Mouse (Mus musculus): ENCODE results near the gene Nfe2l1.
"Not testable (repeated sequence)": the region's sequence is repeated elsewhere in the genome, so short reads cannot be mapped to it uniquely, and the experiment has no call there.

Gene Nfe2l1

DNA sequence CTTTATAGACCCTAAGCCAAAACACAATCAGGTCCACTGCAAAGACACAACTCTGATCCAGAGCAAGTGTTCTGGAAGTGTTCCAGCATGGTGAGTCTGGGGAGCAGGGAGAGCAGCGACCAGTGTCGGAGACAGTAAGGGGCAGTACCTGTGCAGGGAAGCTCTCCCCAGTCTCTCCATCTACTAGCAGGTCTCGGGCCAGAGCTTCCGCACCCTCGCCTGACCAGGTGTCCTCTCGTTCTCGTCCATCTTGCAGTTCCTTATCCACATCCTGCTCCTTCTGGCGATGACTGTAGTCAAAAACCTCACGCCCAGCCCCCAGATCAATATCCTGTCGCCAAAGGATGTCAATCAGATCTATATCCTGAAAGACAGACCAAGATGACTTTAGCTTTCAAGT is 7.8 kb downstream of the Nfe2l1 start:
- no peak for DNase-seq (ENCODE audit: low spot score in 2 of 2)

DNA sequence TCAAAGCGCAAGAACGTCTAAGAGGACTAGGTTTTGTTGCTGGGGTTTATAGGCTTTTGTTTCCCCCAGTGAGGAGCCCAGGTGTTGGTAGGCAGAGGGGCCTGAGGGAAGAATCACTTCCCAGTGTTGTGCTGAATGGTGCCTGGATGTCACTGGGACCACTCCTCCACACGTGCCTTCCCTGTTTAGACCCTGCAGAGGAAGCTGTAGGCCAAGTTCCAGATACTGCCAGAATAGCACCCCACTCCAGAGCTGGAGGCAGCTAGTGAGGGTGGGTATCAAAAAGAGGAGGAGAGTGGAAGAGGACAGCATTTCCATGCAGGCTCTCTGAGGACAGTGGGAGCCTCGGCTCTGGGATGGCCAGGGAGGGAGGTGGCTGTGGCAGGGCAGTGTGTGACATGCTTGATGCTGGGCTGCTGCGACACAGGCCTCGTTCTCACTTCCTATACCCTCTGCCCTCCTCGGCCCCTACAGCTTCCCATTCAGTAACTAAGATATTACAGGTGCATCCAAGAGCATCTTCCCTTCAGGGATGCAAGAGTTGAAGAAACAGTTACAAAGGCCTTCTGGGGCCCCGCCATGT is 11.5 kb downstream of the Nfe2l1 start:
- DNase-seq (ENCODE audit: low spot score in 2 of 2): no peak

DNA sequence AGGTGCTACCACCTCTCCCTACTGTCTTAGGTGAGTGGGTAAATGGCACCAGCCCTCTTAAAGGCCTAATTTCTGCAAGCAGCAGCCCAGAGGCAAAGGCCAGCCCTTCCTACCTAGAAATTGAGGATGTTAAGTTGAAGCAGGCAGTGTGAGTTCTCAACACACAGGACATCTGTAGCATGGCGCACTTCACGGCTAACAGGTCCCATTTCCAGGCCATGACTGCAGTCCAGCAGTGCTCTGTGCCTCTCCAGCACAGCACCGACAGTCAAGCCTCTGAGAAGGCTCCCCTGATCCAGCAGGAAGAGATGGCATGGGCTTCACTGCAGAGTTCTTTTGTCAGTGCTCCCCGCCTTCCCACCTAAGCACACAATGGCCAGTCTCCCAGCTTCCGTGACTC is 12.8 kb downstream of the Nfe2l1 start:
- DNase-seq (ENCODE audit: low spot score in 2 of 2): no peak

DNA sequence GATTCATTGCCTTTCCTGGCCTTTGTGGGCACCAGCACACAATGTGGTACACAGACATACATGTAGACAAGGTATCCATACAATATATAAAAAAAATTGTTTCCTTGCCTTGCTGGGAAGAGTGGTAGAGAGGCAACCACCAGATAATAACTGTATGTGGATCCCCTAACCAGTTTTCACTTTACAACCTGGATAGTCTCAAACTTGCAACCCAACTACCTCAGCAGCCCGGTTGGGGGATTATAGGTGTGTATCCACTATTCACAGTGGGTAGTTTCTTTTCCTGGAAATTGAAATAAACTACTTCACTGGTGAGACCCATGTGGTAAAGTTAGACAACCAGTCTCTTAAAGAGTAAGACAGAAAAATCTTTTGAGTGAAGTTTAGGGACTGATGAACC is 13.3 kb downstream of the Nfe2l1 start:
- no peak for DNase-seq (ENCODE audit: low spot score in 2 of 2)

DNA sequence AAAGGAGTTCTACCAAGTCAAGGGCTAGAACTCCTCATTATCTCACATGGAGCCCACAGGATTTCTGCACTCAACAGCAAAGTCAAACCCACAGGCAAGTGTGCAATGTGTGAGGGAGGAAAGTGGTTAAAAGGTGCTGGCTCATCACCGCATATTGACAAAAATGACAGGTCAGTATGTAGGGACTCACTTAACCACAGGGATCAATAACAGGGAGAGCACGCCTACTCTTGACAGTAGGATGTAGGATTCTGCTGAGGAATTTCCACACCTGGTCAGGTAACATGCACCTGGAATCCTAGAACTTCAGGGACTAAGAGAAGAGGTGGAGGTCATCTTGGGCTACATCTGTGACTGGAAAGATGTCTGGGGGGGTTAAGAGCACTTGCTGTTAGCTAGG is 13.9 kb downstream of the Nfe2l1 start:
- DNase-seq (ENCODE audit: low spot score in 2 of 2): no peak

DNA sequence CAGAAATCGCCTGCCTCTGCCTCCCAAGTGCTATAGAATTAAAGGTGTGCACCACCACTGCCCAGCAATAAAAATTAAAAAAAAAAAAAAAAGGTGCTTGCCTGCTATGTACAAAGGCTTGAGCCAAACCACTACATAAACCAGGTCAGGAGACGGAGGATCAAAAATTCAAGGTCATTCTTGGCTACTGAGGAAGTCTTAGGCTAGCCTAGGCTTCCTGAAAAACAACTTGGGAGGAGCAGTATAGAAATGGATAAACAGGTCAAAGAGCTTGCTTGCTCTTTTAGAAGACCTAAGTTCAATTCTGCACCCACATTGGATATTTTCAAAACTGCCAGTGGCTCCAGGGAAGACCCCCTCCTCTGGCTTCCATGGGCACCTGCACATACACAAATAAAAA is 15.3 kb downstream of the Nfe2l1 start:
- no peak for DNase-seq (ENCODE audit: low spot score in 2 of 2)

DNA sequence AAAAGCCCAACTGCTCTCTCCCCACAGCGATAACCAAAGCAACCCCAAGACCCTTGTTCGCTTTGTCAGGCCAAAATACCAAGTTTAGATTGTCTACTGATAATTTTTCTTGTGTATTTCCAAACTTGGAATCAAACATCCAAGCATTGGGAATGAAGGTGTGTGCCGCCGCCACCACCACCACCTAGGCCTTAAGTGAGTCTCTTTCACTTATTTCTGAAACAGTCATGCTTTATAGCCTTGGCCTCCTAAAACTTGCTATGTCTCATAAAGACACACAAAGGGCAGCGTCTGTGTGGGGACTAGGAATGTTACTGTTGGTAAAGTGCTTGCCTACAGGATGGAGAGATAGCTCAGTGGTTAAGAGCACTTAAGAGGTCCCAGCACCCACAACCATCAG is 15.8 kb downstream of the Nfe2l1 start:
- no peak for DNase-seq (ENCODE audit: low spot score in 2 of 2)

DNA sequence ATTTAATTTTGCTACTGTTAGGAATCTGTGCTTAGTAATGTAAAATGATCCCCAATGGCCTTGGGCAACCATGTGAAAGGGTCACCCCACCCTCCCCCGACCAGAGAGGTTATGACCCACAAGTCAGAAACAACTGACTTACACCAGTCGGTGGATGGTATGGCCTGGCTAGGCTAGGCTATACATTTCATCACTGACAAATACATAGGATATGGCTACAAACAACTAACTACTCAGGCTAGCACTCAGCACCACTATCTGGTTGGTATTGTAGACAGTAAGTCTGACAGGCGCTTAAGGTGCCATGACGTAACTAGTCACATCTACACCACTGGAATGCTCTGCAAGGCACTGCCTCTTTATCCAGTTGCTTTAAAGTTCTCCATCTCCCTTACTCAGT is 16.3 kb downstream of the Nfe2l1 start:
- DNase-seq (ENCODE audit: low spot score in 2 of 2): no peak

DNA sequence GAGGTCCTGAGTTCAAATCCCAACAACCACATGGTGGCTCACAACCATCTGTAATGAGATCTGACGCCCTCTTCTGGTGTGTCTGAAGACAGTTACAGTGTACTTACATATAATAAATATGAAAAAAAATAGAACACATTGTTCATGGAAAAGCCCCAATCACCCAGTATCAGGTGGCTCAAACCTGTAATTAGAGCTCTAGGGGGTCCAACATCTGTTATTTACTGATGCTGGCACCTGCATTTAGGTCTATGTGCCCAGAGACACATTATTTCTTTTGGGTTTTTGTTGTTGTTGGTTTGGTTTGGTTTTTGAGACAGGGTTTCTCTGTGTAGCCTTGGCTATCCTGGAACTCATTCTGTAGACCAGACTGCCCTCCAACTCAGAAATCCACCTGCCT is 18.6 kb downstream of the Nfe2l1 start:
- DNase-seq (ENCODE audit: low spot score in 2 of 2): not testable (repeated sequence)

DNA sequence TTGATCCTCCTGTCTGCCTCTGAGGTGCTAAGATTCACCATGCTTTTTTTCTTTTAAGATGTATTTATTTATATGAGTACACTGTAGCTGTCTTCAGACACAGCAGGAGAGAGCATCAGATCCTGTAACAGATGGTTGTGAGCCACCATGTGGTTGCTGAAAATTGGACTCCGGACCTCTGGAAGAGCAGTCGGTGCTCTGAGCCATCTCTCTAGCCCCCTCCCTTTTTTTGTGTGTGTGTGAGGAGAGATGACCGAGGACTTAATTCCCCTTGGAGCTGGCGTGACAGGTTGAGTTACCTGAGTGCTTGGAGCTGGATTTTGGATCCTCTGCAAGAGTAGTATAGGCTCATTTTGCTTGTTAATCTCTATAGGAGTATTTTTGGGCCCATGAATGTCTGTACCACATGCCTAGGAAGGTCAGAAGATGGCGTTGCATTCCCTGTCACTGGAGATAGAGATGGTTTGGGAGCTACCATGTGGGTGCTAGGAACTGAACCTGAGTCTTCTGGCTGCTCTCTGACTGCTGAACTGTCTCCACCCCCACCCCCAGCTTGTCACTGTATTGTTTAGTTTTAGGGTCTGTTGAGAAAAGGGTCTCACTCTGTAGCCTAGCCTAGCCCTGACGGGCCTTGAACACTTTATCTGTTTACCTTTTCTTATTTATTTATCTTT is 20.1 kb downstream of the Nfe2l1 start:
- DNase-seq (ENCODE audit: low spot score in 2 of 2): no peak

DNA sequence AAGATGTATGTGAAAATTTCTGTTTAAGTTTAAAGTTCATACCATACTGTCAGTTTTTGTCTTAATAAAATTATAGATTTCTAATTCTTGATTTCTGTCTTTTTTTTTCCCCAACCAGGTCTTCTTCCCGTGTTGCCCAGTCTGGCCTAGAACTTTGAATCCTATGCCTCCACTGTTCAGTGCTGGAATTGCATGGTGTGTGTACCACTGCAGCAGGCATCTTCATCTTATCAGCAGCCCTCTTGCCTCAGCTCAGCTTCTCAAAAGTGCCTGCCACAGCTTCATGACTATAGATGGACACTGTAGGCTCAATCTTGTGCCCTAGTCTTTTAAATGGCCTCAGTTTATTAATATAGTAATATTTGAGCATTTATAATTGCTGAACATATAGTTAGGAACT is 21.7 kb downstream of the Nfe2l1 start:
- no peak for DNase-seq (ENCODE audit: low spot score in 2 of 2)

DNA sequence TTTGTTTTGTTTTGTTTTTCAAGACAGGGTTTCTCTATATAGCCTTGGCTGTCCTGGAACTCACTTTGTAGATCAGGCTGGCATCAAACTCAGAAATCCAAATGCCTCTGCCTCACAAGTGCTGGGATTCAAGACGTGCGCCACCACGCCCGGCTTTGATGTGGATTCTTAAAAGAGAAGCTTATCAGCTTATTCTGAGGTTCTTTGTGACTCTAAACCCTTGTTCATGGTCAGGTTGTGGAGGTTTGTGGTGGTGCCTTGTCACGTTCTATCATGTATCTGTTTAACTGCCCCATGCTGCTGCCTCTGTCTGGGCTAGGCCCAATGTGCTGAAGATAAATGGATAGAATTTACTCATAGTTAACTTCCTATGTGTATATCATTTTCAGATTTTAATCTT is 24.2 kb downstream of the Nfe2l1 start:
- no peak for DNase-seq (ENCODE audit: low spot score in 2 of 2)

DNA sequence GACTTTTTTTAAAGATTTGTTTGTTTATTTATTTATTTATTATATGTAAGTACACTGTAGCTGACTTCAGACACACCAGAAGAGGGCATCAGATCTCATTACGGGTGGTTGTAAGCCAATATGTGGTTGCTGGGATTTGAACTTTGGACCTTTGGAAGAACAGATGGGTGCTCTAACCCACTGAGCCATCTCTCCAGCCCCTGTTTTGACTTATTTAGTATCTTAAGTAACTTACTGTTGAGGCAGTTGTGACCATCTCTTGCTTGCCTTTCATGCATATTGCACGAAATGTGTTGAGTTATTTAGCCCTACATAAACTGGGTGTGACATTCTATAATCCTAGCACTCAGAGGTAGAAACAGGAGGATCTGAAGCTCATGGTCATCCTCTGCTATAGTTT is 30.3 kb downstream of the Nfe2l1 start:
- DNase-seq (ENCODE audit: low spot score in 2 of 2): no peak

DNA sequence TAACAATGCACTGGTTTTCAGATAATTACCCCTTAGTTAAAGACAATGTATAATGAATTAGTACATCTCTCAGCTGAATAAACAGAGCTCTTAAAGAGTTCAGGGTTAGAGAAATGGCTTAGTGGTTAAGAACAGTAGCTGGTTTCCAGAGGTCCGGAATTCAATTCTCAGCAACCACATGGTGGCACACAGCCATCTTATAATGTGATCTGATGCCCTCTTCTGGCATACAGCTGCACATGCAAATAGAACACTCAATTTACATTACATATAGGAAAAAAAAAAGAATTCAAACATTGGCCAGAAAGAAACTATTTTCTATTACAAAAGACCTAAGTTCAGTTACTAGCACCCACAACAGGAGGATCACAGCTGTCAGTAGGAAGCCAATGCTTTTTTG is 33.2 kb downstream of the Nfe2l1 start:
- DNase-seq (ENCODE audit: low spot score in 2 of 2): no peak

DNA sequence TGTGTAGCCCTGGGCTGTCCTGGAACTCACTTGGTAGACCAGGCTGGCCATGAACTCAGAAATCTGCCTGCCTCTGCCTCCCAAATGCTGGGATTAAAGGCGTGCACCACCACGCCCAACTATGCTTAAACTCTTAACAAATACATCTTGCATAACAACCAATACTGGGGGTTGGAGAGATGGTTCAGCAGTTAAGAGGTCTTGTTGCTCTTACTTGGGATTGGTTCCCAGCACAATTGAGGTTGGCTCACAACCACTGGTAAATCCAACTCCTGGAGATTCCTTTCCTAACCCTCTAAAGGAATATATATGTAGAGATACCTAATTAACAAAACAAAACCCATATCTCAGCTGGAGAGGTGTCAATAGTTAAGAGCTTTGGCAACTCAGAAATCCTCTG is 33.7 kb downstream of the Nfe2l1 start:
- DNase-seq (ENCODE audit: low spot score in 2 of 2): no peak

DNA sequence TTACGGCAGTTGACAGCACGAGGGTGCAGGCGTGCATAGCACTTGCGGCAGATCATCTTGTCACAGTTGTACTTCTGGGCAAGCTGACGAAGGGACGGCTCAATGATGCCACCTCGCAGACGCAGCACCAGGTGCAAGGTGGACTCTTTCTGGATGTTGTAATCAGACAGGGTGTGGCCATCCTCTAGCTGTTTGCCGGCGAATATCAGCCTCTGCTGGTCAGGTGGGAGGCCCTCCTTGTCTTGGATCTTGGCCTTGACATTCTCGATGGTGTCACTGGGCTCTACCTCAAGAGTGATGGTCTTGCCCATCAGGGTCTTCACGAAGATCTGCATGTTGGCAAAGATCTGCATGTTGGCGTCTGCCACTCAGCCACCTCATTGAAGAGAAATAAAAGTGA is 34.3 kb downstream of the Nfe2l1 start:
- no peak for DNase-seq (ENCODE audit: low spot score in 2 of 2)

DNA sequence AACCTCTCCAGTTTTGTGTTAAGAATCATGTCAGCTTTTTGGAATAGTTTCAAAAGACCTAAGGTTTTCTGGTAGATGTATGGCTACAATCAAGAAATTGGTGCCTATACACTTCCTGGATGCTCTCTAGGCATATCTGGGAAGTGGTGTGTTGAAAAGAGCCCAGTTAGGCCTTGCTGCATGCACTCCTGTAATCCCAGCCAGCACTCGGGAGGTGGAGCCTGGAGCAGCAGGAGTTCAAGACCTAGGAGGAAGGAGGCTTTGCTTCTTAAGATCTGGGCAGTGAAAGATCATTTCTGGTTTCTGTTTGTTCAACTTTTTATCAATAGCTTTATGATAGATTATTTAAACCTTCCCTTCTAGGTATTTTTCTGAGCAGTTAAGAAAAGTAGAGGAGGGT is 39.1 kb downstream of the Nfe2l1 start:
- DNase-seq (ENCODE audit: low spot score in 2 of 2): no peak

DNA sequence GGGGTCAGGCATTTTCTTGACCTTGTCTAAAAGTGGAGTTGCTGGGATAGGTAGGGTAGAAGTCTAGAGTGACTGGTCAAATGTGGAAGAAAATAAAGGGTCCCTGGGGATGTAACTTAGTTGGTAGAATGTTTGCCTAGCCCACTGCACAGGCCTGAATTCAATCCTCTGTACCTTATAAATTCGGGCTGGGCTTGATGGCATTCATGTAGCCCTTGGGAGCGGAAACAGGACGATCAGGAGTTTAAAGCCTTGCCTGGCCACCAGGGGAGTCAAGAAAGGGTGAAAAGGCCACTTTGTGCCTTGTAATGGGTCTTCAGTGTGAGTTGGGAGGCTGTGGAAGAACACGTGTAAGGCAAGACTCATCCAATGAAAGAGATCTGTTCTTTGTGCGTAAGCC is 39.8 kb downstream of the Nfe2l1 start:
- no peak for DNase-seq (ENCODE audit: low spot score in 2 of 2)

DNA sequence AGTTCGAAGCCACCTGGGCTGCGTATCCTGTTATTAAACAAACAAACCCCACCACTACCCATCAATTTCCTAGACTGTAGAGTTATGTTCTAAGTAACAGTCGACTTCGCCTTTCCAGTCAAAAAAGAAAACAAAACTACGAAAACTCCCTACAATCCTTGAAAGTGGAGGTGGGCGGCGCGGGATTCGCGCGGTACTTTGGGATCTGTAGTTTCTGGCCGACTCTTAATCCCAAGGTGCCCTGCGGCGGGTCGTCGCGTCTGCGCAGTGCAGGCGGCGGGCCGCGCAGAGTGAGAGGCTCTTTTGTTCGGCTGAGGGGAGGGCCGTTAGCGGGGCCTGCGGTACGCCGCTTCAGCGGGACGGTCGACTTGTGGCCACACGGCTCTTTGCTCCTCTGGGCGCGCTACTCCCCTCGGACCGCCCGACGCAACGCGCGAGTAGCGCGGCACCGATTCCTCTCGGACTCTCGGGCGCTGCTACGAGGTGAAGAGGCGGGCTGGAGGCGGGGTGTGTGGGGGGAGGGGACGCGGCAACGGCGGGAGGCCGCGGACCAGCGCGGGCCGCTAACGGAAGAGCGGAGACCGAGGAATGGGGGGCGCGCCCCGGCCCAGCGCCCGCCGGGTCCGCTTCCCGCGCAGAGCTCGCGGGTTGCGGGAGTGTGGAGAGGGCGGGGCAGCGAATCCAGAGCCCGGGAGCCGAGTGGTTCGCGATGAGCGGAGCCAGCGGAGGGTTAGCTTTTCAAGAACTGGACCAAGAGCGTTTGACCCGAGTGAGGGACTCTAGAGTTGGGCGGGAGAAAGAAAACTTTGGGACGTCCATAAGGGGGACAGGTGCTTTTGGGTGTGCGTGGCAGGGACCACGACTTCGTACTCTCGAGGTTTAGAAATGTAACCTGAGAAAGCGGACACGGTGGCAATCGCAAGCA is 40.6 kb downstream of the Nfe2l1 start, which contains the start of gene Cbx1:
Gene Cbx1, plus strand, starts transcription at position 257 of the 925 bp plus-strand sequence.
- DNase-seq (ENCODE audit: low spot score in 2 of 2): peak; percentile 83 to 88

DNA sequence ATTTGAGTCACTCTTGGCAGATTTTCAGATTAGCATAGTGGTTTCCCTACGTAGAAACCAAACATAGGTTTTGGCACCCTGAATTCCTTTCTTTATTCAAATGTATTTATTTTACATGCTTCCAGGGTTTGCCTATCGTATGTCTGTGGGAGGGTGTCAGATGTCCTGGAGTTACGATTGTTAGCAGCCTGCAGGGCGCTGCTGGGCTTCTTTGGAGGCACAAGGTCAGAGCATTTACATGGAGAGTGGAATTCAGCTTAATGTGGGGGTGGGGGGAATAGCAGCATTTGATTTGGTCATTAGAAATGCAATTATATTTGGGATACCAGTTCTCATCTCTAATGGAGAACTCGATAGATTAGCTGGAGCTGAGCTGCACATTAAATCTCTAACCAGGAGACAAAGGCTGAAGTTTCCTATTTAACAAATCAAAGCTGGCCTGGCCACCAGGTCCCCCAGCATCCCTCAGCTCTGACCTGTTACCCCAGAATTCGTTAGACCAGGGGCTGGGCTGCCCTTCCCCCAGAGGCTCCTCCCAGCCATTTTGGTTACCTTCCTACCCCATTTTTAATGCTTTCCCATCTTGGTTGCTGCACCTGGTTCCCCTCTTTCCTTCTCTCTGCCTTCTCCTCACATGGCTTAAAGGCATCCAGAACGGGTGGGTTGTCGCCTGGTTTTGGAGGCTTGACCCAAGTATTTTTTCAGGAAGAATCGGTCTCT is 42.9 kb downstream of the Nfe2l1 start:
- no peak for DNase-seq (ENCODE audit: low spot score in 2 of 2)

DNA sequence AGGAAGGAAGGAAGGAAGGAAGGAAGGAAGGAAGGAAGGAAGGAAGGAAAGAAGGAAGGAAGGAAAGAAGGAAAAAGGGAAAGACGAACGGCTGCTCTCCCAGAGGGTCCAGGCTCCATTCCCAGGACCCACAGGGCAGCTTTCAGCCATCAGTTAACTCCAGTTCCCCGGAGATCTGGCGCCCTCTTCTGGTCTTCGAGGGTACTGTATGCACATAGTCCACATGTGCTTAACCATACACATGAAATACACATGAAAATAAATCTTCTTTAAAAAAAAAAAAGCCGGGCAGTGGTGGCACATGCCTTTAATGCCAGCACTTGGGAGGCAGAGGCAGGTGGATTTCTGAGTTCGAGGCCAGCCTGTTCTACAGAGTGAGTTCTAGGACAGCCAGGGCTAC is 44.9 kb downstream of the Nfe2l1 start:
- peak in 1 of 2 experiments; percentile 50 for DNase-seq (ENCODE audit: low spot score in 2 of 2)

DNA sequence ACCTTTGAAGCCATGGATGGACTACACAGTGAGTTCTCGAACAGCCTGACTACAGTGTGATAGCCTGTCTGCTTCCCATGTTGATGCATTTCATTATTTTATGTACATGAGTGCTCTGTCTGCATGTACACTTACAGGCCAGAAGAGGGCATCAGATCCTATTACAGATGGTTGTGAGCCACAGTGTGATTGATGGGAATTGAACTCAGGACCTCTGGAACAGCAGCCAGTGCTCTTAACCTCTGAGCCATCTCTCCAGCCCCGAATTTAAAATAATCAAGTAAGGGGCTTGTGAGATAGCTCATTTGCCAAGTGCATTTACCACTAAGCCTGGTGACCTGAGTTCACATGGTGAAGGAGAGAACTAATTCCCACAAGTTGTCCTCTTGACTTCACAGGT is 48.3 kb downstream of the Nfe2l1 start:
- no peak for DNase-seq (ENCODE audit: low spot score in 2 of 2)
